Mouse (Mus musculus): ENCODE results near the gene Fam111a.

DNA sequence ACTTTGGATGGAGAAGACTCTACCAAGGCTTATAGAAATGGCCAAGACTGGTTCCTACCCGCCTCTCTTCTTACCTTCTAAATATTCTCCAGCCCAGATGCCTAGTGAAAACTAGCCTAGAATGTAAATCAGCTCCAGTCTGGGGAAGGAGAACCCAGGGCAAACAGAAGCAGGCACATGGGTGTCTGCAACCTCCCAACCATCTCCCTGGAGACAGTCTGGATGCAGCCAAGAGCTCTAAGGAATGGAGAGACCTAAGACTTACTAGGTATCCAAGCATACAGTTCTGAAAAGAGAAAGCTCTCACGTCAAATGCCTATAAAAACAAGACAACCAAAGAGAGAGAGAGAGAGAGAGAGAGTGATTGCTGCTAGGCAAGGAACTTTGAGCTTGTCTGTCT, 47.6 kb upstream of the Fam111a start:
- TF ChIP-seq CHD1 (IDR thresholded peaks at IDR 0.05; ENCODE audit: low read depth, low read length) (no peak), POLR2A (IDR thresholded peaks at IDR 0.05; ENCODE audit: low read depth, low read length) (no peak), MAZ (IDR thresholded peaks at IDR 0.05; ENCODE audit: low read depth, low read length) (no peak), EP300 (IDR thresholded peaks at IDR 0.05; ENCODE audit: low read length) (no peak), CTCF (conservative IDR thresholded peaks at IDR 0.05 in 1 of 2, IDR thresholded peaks at IDR 0.05 in 1 of 2; ENCODE audit: low read depth in 2 of 2, low read length in 2 of 2) (no peak), MYC (IDR thresholded peaks at IDR 0.05; ENCODE audit: low read depth, low read length) (no peak), NRF1 (IDR thresholded peaks at IDR 0.05; ENCODE audit: low read depth, low read length) (no peak), KAT2A (IDR thresholded peaks at IDR 0.05; ENCODE audit: insufficient replicate concordance, low read length) (no peak), HCFC1 (IDR thresholded peaks at IDR 0.05; ENCODE audit: low read depth, low read length) (no peak), CHD2 (IDR thresholded peaks at IDR 0.05; ENCODE audit: low read length) (no peak), MEF2A (IDR thresholded peaks at IDR 0.05; ENCODE audit: borderline replicate concordance, low read depth, low read length) (no peak), UBTF (IDR thresholded peaks at IDR 0.05; ENCODE audit: low read depth, low read length) (no peak), ZNF384 (IDR thresholded peaks at IDR 0.05; ENCODE audit: low read depth, low read length) (no peak), ETS1 (conservative IDR thresholded peaks at IDR 0.05; ENCODE audit: low read depth, low read length) (no peak)
